Mouse (Mus musculus) stomach, embryonic 16.5 days (tissue): Measurements from ENCODE around the gene Drosha. TPM values are rescaled to one million over a fixed set of nuclear protein-coding genes. Genes with fewer than 3 reads are reported as not detected.
"Not testable (repeated sequence)": the region's sequence is repeated elsewhere in the genome, so short reads cannot be mapped to it uniquely, and the experiment has no call there.

ENCODE experiments used
- ATAC-seq: fragments of 200-750 bp; cut with Nextera tagmentation; 2 replicates; pipeline ENCODE4 v1.8.0; 2017; ENCODE audit warnings: moderate number of reproducible peaks, moderate TSS enrichment; ENCODE audit not compliant: insufficient read depth, low FRiP score
- H3K27ac ChIP-seq: fragments of 300-500 bp; sonication (generic); 2 replicates; pipeline ENCODE4 v1.5.1; 2014; ENCODE audit warnings: low read length
- H3K27me3 ChIP-seq: fragments of 300-500 bp; sonication (generic); 2 replicates; pipeline ENCODE4 v1.6.1; 2014; ENCODE audit warnings: low read length, control low read depth, mixed read lengths; ENCODE audit not compliant: control insufficient read depth, insufficient read depth
- H3K36me3 ChIP-seq: fragments of 300-500 bp; sonication (generic); 2 replicates; pipeline ENCODE4 v1.6.1; 2014; ENCODE audit warnings: low read length; ENCODE audit not compliant: control insufficient read depth, insufficient read depth
- H3K4me1 ChIP-seq: fragments of 300-500 bp; sonication (generic); 2 replicates; pipeline ENCODE4 v1.6.1; 2014; ENCODE audit warnings: low read length, control low read depth, mixed read lengths; ENCODE audit not compliant: control insufficient read depth, insufficient read depth
- H3K4me2 ChIP-seq: fragments of 300-500 bp; sonication (generic); 2 replicates; pipeline ENCODE4 v1.6.1; 2014; ENCODE audit warnings: low read depth, low read length, mixed read lengths
- H3K4me3 ChIP-seq: fragments of 300-500 bp; sonication (generic); replicated peaks from 2 replicates; pipeline ENCODE4 v1.5.1; 2014; ENCODE audit warnings: mild to moderate bottlenecking, low read length
- H3K9ac ChIP-seq: fragments of 300-500 bp; sonication (generic); 2 replicates; pipeline ENCODE4 v1.6.1; 2014; ENCODE audit warnings: low read length
- H3K9me3 ChIP-seq: fragments of 300-500 bp; sonication (generic); replicated peaks from 2 replicates; pipeline ENCODE4 v1.6.1; 2016; ENCODE audit warnings: low read length, control low read depth; ENCODE audit not compliant: control insufficient read depth
- WGBS: fragments of 180-500 bp; shearing (Covaris S2); extraction: QIAGEN DNeasy Blood & Tissue Kit; methylation state at CpG from one replicate; pipeline ENCODE4 v1.1.7; 2014; 5-methylcytosine and 5-hydroxymethylcytosine counted together
- polyA plus RNA-seq: library from polyadenylated mRNA; unstranded; fragments of >200 nt; fragmentation: Nextera tagmentation; extraction: Ambion mirVana; gene quantifications from 2 replicates; pipeline ENCODE4 v1.2.1, GENCODE M21; 2015

The Drosha gene
- polyA plus RNA-seq, 1 experiment from 2014 or later, result 29.2 TPM

GRCm38 (mm10) chr15:12800405-12801141, 24.0 kb upstream of the Drosha start:
- H3K27me3 ChIP-seq, result no peaks in the 10 kb centered on the region
- no peak overlapping the region for H3K9ac ChIP-seq
- no peak for ATAC-seq
- no peaks in the 10 kb centered on the region for H3K36me3 ChIP-seq
- H3K27ac ChIP-seq, result no peak overlapping the region
- WGBS, result 39% methylated on average over 15 of the region's 15 CpGs
- H3K4me1 ChIP-seq, result no peaks in the 10 kb centered on the region
- no peaks in the 10 kb centered on the region for H3K9me3 ChIP-seq
- H3K4me2 ChIP-seq, result peak overlapping the region; percentile 20; the same call in 1 of the 2 replicates
- H3K4me3 ChIP-seq, result no peak overlapping the region

DNA sequence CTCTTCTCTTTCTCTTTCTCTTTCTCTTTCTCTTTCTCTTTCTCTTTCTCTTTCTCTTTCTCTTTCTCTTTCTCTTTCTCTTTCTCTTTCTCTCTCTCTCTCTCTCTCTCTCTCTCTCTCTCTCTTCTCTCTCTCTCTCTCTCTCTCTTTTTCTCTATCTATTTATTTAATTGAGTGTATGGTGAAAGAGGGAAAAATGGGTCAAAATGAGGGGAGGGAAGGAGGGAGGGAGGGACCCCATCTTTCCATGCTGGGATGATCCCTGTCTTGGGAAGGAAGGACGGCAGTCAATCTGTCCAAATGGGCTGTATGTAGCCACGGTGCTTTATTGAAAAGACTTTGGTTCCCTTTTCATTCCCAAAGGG, 23.5 kb upstream of the Drosha start:
- not testable (repeated sequence) for ATAC-seq, H3K4me2 ChIP-seq, H3K9ac ChIP-seq, H3K27me3 ChIP-seq, H3K9me3 ChIP-seq, H3K4me1 ChIP-seq, H3K36me3 ChIP-seq, H3K4me3 ChIP-seq, H3K27ac ChIP-seq
- WGBS, result 71% methylated on average over 2 of the region's 2 CpGs

GRCm38 (mm10) chr15:12805071-12805470, 19.5 kb upstream of the Drosha start:
- no peak overlapping the region for H3K9ac ChIP-seq
- no peaks in the 10 kb centered on the region for H3K27me3 ChIP-seq
- WGBS, result 85% methylated on average over 4 of the region's 4 CpGs
- H3K36me3 ChIP-seq, result peaks cover 4% of the 10 kb centered on the region; the same call in 1 of the 2 replicates
- H3K9me3 ChIP-seq, result no peaks in the 10 kb centered on the region
- no peaks in the 10 kb centered on the region for H3K4me1 ChIP-seq
- H3K27ac ChIP-seq, result no peak overlapping the region
- no peak for ATAC-seq
- H3K4me3 ChIP-seq, result no peak overlapping the region
- no peak overlapping the region for H3K4me2 ChIP-seq

GRCm38 (mm10) chr15:12807088-12807487, 17.5 kb upstream of the Drosha start:
- H3K4me1 ChIP-seq, result no peaks in the 10 kb centered on the region
- no peak overlapping the region for H3K9ac ChIP-seq
- ATAC-seq, result no peak
- H3K36me3 ChIP-seq, result peaks cover 18% of the 10 kb centered on the region
- no peak overlapping the region for H3K4me2 ChIP-seq
- H3K27ac ChIP-seq, result no peak overlapping the region
- H3K4me3 ChIP-seq, result no peak overlapping the region
- H3K27me3 ChIP-seq, result no peaks in the 10 kb centered on the region
- WGBS, result 91% methylated on average over 10 of the region's 10 CpGs
- H3K9me3 ChIP-seq, result no peaks in the 10 kb centered on the region

DNA sequence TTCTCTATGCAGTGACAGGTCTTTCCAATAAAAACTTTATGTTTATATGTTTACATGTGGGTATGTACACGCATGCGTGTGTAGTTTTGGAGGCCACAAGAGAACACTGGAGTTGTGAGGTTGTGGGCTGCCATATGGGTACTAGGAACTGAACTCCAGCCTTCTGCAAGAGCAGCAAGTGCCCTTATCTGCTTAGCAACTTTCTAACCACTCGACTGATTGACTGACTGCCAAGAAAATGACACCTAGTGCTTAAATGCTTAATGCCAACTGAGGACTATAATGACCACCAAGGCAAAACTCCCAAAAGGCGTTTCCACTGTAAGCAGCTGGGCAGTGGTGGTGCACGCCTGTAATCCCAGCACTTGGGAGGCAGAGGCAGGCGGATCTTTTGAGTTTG, 15.3 kb upstream of the Drosha start:
- no peak overlapping the region for H3K9ac ChIP-seq
- no peak for ATAC-seq
- 89% methylated on average over 6 of the region's 6 CpGs for WGBS
- no peak overlapping the region for H3K27ac ChIP-seq
- H3K4me3 ChIP-seq, result no peak overlapping the region
- no peaks in the 10 kb centered on the region for H3K9me3 ChIP-seq
- H3K4me1 ChIP-seq, result no peaks in the 10 kb centered on the region
- H3K4me2 ChIP-seq, result no peak overlapping the region
- peaks cover 26% of the 10 kb centered on the region for H3K36me3 ChIP-seq
- no peaks in the 10 kb centered on the region for H3K27me3 ChIP-seq

GRCm38 (mm10) chr15:12812646-12813045, 12.0 kb upstream of the Drosha start:
- WGBS, result 96% methylated on average over 11 of the region's 11 CpGs
- Histone ChIP-seq H3K36me3 (peaks cover 39% of the 10 kb centered on the region), H3K9ac (no peak overlapping the region), H3K9me3 (no peaks in the 10 kb centered on the region), H3K27me3 (no peaks in the 10 kb centered on the region), H3K4me2 (no peak overlapping the region), H3K4me1 (no peaks in the 10 kb centered on the region), H3K27ac (no peak overlapping the region), H3K4me3 (no peak overlapping the region)
- no peak for ATAC-seq

GRCm38 (mm10) chr15:12817592-12817991, 7.0 kb upstream of the Drosha start:
- WGBS, result 84% methylated on average over 8 of the region's 8 CpGs
- Histone ChIP-seq H3K36me3 (peaks cover 36% of the 10 kb centered on the region), H3K4me2 (no peak overlapping the region), H3K9me3 (no peaks in the 10 kb centered on the region), H3K27ac (no peak overlapping the region), H3K4me3 (no peak overlapping the region), H3K9ac (no peak overlapping the region), H3K4me1 (no peaks in the 10 kb centered on the region), H3K27me3 (no peaks in the 10 kb centered on the region)
- no peak for ATAC-seq

DNA sequence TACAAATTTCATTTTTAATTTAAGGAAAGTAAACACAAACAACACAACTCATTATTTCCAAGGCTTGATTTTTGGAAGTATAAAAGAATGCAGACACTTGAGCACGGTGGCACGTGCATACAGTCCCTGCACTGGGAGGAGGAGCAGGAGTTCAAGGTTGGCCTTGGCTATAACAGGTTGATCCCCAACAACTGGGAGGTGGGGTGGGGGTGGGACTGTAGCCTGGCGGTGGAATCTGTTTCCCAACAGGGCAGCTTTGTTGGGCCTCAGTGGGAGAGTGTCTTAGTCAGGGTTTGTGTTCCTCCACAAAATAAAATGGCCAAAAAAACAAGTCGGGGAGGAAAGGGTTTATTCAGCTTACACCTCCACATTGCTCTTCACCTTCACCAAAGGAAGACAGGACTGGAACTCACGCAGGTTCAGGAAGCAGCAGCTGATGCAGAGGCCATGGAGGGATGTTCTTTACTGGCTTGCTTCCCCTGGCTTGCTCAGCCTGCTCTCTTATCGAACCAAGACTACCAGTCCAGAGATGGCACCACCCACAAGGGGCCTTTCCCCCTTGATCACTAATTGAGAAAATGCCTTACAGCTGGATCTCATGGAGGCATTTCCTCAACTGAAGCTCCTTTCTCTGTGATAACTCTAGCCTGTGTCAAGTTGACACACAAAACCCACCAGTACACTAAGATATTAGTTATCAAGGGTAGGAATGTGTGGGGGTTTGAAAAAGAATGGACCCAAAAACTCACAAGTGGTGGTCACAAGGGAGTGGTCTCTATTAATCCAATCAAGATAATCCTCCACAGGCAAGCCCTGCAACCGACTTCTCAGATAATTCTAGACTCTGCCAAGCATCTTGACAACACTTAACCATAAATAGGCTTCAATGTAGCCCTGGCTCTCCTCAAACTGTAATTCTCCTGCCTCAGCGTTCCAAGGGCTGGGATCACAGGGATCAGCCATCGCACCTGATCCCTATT, 1.9 kb upstream of the Drosha start:
- Histone ChIP-seq H3K9ac (no peak overlapping the region), H3K4me3 (no peak overlapping the region), H3K9me3 (no peaks in the 10 kb centered on the region), H3K36me3 (peaks cover 20% of the 10 kb centered on the region), H3K4me2 (no peak overlapping the region), H3K4me1 (peaks cover 16% of the 10 kb centered on the region; the same call in 1 of the 2 replicates), H3K27ac (no peak overlapping the region), H3K27me3 (no peaks in the 10 kb centered on the region)
- WGBS, result 79% methylated on average over 9 of the region's 9 CpGs
- no peak for ATAC-seq
